Mouse (Mus musculus) spleen, postnatal 36 days (tissue): ENCODE results near the gene Csf2rb2.
"Not testable (repeated sequence)": the region's sequence is repeated elsewhere in the genome, so short reads cannot be mapped to it uniquely, and the experiment has no call there.

Experiments
- DNase-seq, 2 experiments: peaks; one replicate each; pipeline ENCODE4 v3.0.0; 2022; ENCODE audit warnings: low spot score in 2 of 2, mixed read lengths in 1 of 2

Gene Csf2rb2

DNA sequence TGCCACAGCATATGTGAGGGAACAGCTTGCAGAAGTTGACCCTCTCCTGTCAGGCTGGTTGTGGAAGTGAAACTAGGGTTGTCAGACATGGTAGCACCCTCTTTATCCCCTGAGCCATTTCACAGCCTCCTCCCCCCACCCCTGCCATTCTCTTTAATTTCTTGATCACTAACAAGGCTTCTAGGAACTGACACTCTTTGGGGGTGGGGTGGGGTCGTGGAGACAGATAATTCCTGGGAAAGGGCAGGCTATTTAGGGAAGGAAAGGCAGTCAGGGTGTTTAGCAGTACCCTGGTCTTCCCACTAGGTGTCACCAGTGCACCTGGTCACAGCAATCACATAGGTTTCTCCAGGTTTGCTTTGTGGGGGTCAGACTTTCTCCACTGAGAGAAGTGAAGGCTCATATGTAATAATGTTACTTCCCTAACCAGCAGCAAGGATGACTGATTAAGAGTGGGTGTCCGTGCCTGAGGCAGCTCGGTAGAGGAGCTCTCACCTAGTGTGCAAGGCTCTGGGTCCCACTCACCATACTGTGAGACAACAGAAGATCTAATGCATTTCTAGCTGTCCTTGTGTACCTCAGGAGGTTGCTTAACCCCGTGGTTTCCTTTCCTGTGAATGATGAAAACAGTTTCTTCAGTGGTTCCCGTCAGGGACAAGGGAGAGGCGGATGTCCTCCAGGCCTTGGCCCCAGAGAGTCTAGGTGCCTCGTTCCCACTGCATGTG, 48.0 kb downstream of the Csf2rb2 start:
- peak; percentile 69 to 73 for DNase-seq

DNA sequence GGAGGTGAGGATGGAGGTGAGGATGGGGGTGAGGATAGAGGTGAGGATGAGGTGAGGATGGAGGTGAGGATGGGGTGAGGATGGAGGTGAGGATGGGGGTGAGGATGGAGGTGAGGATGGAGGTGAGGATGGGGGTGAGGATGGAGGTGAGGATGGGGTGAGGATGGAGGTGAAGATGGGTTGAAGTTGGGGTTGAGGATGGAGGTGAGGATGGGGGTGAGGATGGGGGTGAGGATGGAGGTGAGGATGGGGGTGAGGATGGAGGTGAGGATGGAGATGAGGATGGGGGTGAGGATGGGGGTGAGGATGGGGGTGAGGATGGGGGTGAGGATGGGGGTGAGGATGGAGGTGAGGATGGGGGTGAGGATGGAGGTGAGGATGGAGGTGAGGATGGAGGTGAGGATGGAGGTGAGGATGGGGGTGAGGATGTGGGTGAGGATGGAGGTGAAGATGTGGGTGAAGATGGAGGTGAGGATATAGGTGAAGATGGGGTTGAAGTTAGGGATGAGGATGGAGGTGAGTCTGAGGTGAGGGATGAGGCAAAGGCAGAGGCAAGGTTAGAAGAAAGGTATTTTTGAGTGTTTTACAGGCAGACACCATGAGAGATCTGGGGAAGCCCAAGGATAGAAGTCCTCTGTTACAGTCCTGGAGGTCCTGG, 48.8 kb downstream of the Csf2rb2 start:
- DNase-seq: not testable (repeated sequence)

DNA sequence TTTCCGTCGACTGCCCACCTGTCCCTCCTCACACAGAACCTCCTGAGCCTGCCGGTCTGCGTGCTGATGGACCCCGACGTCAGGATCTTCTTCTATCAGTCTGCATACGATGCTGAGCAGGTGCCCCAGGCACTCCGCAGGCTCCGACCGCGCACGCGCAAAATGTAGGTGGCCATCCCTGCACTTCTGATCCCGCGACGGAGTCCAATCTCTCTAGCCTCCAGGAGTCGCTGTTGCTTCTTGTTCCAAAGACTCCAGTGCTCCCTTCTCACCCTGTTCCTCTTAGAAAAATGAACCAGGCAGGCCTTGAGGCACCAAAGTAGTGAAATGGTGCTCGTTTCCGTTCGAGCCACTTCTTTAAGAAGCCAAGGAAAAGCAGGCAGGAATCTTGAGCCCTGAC, 50.8 kb downstream of the Csf2rb2 start:
- DNase-seq: no peak

DNA sequence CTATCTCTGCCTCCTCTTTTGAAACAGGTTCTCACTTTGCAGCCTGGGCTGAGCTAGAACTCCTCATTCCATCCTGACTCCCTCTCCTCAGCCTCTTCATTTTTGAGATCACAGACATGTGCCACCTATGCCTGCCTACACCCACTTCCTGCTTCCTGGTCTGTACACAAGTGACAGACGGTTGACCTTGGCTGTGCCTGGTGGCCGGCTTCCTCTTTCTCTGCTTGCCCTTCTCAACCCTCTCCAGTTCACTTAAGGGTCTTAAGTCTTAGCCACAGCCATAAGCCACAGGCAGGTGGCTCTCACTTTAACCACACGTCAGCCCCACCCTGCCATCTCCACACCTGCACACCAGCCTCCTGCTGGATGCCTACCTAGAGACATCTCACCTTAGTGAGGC, 57.1 kb downstream of the Csf2rb2 start:
- DNase-seq: peak; percentile 85 to 86

DNA sequence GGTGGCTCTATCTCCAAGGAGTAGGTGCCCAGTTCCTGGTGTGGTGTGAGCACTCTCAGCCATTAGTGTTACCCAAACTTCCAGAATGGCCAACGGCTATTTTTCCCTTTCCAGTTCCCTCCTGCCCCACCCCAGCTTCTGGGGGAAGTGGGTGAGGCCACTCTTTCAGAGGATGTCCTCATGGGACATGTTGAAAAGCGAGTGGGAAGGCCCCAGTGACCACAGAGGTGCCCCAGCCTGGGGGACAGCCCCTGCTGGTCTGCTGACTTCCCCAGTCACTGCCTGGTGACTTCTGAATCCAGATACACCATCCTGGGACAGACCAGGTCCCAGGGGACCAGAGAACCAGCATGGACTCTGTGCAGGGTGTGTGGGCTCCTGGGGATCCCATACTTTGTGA, 57.9 kb downstream of the Csf2rb2 start:
- peak; percentile 78 to 81 for DNase-seq

DNA sequence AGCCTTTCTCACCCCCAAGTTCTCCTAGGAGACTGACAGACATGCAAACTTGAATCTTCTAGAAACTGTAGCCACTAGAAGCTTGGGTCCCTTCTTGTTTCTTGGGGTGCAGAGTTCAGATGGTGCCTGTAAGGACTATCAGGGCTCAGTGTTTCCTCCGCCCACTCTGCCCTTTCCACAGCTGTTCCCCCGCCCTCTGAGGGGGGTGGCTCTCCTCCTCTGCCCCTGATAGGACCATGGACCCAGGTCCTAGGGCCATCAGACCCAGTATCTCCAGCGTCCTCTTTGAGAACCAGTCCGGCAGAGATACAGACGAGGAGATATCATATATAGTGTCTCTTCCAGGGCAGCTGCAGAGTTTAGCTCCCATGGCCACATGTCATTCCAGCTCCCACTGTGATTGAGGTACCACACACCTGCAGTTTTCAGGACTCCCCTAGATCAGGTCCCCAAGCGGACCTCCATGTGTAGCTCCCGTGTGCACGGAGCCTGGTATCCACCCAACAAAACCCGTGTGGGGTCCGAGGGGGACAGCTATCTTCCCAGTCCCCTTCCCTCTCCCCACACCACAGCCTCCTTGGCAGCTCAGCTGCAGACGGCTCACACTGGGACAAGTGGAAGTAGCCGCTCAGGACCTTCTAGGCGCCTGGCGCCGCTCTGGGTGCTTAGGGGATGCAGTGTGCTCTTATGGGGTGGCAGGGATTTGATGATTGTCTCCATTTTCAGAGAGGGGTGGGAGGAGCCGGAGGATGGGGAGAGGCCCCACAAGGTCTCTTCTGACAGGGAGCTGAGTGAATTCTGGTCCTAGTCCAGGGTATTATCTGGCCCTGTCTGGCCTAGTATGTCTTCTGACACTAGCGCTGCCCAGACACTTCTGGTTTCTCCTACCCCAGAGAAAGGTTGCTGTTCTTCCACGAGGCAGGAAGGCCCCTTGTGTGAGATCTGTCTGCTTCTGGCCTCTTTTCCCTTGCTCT, 59.1 kb downstream of the Csf2rb2 start:
- DNase-seq: peak; percentile 45 to 50

DNA sequence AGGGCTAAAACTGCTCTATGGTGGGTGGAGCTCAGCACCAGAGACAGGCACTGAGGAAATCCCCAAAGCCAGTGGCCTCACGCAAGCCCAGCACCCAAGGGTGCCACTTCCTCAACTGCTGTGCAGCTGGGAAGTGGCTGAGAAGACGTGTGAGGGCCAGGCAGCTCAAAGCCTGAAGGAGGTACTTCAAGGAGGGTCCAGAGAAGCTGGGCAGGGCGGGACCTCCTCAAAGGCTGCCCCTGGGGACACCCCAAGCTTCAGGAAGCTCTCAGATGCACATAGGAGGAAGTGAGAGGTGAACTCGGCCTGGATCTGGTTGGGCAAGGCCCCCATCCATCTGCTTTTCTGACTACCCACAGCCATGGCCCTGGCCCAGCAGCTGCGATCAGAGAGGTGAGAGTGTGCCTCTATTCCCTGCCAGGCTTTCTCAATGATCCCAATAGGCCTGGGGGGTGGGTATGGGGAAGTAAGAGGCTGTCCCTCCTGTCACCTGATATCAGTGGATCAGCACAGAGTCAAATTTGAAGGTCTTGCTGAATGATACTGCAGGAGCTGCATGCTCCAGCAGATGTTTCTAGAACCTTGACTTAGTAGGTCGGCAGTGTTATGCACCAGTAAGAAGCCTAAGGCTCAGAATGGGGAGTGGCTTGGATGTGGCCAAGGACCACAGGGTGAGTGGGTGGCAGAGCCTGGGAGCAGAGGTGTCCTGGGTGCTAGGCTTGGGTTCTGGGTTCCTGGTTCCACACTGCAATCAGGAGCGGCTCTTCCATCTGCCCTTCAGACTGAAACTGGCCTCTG, 60.6 kb downstream of the Csf2rb2 start, which contains the start of gene Ncf4:
Gene Ncf4 (plus strand): TSS at position 107 of the 798 bp plus-strand sequence.
- peak; percentile 92 to 93 for DNase-seq

DNA sequence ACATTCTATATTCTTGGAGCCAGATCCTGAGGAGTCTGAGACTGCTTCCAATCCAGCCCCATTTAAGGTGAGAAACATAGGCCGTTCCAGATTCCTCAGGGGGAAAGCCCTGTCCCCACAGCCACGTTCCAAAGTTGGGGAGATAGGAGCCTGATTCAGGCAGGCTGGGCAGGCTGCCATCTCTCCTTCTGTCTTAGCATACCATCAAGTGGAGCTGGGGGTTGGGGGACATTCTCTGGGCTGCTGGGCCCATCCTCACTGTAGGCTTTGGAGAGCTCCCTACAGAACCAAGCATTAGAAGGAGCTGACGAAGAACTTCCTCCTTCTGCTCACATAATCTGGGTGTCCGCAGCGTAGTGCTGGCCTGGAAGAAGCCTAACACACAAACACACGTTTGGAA, 61.7 kb downstream of the Csf2rb2 start:
- no peak for DNase-seq

DNA sequence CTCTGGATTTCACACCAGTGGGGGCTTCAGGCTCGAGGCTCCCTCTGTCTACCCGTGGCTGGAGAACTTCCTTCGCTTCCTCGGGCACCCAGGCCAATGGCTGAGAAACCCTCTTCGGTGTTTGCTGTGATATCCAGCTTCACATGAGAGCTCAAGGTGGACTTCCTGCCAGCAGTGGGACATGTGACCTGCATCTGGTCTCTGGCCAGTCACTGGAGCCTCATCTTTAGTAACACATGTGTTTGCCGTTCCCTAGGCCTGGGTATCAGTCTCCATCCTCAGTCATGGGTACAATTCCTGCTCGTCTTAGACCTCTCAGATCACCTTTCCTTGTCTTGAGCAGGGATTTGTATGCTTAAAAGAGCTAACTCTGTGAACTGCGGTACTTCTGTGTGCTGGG, 62.5 kb downstream of the Csf2rb2 start:
- DNase-seq: no peak

DNA sequence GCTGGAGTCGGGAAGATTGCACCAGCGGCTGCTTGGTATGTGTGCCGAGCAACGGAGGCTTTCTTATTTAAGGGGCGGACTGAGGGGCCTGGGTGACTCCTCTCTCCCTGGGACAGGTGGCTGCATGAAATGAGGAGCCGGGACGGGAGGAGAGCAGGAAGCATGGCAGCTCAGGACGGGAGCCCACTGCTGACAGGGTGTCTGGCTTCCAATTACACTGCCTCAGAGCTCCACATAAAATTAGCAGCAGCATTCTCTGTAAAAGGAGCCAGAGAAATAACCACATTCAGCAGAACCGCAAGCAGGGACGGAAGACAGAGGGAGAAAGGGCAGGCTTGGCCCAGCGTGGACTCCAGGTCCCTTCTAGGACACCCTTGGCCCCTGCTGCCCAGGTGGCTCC, 64.2 kb downstream of the Csf2rb2 start:
- DNase-seq: no peak

DNA sequence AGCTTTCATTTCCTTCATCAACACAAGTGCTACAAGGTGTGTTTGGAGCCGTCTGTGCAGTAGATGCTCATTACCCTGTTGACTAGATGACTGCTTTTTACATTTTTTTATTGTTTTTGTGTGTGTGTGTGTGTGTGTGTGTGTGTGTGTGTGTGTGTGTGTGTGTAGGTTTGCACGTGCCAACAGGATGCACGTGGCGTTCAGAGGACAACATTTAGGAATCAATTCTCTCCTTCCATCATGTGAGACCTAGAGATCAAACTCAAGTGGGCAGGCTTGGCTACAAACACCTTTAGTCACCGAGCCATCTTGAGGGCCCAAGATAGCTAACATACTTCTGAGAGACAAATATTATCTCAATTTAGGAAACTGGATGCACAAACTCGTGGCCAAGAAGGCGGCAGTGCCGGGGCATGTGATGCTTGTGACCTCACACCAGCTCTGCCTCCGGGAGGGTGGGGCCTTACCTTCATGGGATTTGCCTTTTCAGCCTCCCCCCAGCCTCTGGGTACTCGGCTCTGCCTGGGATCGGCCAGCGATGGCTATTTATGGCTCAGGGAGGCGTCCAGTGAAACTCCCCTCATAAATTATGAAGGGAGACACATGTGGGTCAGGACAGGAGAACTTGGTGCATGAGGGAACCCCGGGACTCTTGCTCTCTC, 65.4 kb downstream of the Csf2rb2 start:
- no peak for DNase-seq

DNA sequence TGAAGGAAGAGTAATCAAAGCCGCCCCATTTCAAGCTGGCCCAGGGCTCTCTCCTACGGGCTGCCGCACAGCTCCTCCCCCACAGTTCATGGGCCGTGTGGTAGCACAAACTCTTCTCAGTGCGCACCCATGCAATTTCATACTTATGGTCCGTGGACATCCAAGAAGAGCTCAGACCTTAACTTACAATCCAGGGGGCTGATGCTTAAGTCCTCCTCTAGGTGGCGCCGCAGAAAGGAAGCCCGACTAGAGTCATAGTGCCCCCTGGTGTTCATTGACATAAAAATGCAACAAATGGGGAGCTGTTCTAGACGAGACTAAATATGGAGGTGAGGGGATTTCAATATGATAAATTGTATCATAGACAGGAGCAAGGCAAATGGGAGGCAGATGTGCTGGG, 66.1 kb downstream of the Csf2rb2 start:
- DNase-seq: peak; percentile 53 to 73

DNA sequence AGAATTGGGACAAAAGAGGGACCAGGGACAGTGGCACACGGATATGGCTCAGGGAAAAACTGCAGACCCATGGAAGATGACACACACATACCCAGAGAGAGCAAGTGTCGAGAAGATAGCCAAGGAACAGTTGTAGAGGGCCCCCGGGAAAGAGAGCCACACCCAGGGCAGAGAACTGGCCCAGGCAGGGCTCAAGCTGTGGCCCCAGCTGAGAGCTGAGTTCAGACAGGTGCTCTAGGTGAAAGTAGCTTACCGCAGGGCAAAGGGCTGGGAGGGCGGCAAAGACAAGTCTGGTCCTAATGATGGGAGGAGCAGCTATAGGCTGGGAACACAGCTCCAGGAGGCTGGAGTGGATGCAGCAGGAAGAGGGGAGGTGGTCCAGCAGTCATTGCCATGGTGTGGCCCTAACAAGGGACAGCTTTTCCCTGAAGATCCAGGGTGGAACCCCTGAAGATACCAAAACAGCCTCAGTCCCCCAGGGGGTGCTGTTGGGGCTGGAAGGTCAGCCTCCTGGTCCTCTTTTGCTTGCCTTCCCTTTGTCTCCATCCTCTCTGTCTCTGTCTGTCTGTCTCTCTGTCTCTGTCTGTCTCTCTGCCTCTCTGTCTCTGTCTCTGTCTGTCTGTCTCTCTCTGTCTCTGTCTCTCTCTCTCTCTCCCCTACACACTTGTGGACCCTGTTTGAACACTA, 70.6 kb downstream of the Csf2rb2 start:
- DNase-seq: no peak
